Mouse (Mus musculus) CH12.LX (cell line): ENCODE measurements at regions not wholly inside any gene's neighbourhood (a gene's known extent, or its start where the extent isn't known, plus 50 kb on each side); places are given as distances from the start of the nearest gene placed in this dataset.

ENCODE experiments used
- DNase-seq: peaks from one replicate; pipeline ENCODE4 v3.0.0-alpha.2; 2013; ENCODE audit errors: extremely low read depth
- H3K27ac ChIP-seq: 2 replicates; pipeline ENCODE4 v1.5.1; 2012; ENCODE audit warnings: low read depth, mild to moderate bottlenecking, control low read depth, moderate library complexity; ENCODE audit not compliant: insufficient read depth
- H3K27me3 ChIP-seq: replicated peaks from 2 replicates; pipeline ENCODE3; 2012; ENCODE audit warnings: inconsistent platforms
- H3K36me3 ChIP-seq, 2 experiments: replicated peaks in 1 of 2; 2 replicates each; pipeline versions ENCODE3 to v1.6.1; 2012; ENCODE audit warnings: inconsistent platforms in 1 of 2, low read length in 1 of 2, mild to moderate bottlenecking in 1 of 2, mixed read lengths in 1 of 2, moderate library complexity in 1 of 2; ENCODE audit not compliant: control insufficient read depth in 1 of 2, insufficient read depth in 1 of 2
- H3K4me1 ChIP-seq, 2 experiments: 2 replicates each; pipeline ENCODE4 v1.6.1; 2012; ENCODE audit warnings: inconsistent platforms in 1 of 2, moderate library complexity in 1 of 2; ENCODE audit not compliant: insufficient read depth in 2 of 2, control insufficient read depth in 1 of 2
- H3K4me2 ChIP-seq: 2 replicates; pipeline ENCODE4 v1.6.1; 2012; ENCODE audit warnings: low read depth, mild to moderate bottlenecking, control low read depth; ENCODE audit not compliant: poor library complexity, insufficient read depth, severe bottlenecking
- H3K4me3 ChIP-seq, 3 experiments: fragments of 150-350 bp in 1 of 3; sonication (generic) in 1 of 3; replicated peaks in 1 of 3; 2 replicates each; pipeline versions ENCODE3 to v1.5.1; 2011 to 2012; ENCODE audit warnings: low read depth in 2 of 3, low read length in 2 of 3, mild to moderate bottlenecking in 2 of 3, moderate library complexity in 2 of 3, control low read depth in 1 of 3, improper control_type of control experiment in 1 of 3, inconsistent platforms in 1 of 3, mixed read lengths in 1 of 3; ENCODE audit not compliant: poor library complexity in 1 of 3
- H3K79me2 ChIP-seq: replicated peaks from 2 replicates; pipeline ENCODE4 v1.6.1; 2012; ENCODE audit warnings: mild to moderate bottlenecking, moderate library complexity; ENCODE audit not compliant: control insufficient read depth, poor library complexity, insufficient read depth, severe bottlenecking; ENCODE audit errors: extremely low read depth
- H3K9ac ChIP-seq: 2 replicates; pipeline ENCODE4 v1.6.1; 2012; ENCODE audit warnings: low read depth, mild to moderate bottlenecking, control low read depth, moderate library complexity; ENCODE audit not compliant: insufficient read depth
- H3K9me3 ChIP-seq: replicated peaks from 2 replicates; pipeline ENCODE3; 2012; ENCODE audit warnings: low read length, inconsistent platforms, mixed read lengths
- BHLHE40 ChIP-seq: IDR thresholded peaks from 2 replicates; pipeline ENCODE4 v1.6.1; 2011; ENCODE audit warnings: mild to moderate bottlenecking, low read depth, low read length, improper control_type of control experiment
- ELF1 ChIP-seq: IDR thresholded peaks from 2 replicates; pipeline ENCODE4 v1.6.1; 2014; ENCODE audit warnings: low read depth, mild to moderate bottlenecking, inconsistent platforms, low read length, improper control_type of control experiment
- EP300 ChIP-seq: IDR thresholded peaks from 2 replicates; pipeline ENCODE4 v1.6.1; 2011; ENCODE audit warnings: low read length, improper control_type of control experiment
- ETS1 ChIP-seq: conservative IDR thresholded peaks from 2 replicates; pipeline ENCODE4 v1.6.1; 2012; ENCODE audit warnings: low read depth, mild to moderate bottlenecking, inconsistent platforms, low read length, improper control_type of control experiment, moderate library complexity
- GABPA ChIP-seq: IDR thresholded peaks from 2 replicates; pipeline ENCODE4 v1.6.1; 2012; ENCODE audit warnings: low read depth, low read length, improper control_type of control experiment, inconsistent platforms; ENCODE audit not compliant: insufficient replicate concordance
- IRF4 ChIP-seq: IDR thresholded peaks from 2 replicates; pipeline ENCODE4 v1.6.1; 2014; ENCODE audit warnings: low read depth, mild to moderate bottlenecking, inconsistent platforms, low read length, improper control_type of control experiment
- JUN ChIP-seq: IDR thresholded peaks from 2 replicates; pipeline ENCODE4 v1.6.1; 2011; ENCODE audit warnings: low read depth, mild to moderate bottlenecking, low read length, improper control_type of control experiment, moderate library complexity; ENCODE audit not compliant: insufficient read depth
- MAX ChIP-seq: IDR thresholded peaks from 2 replicates; pipeline ENCODE4 v1.6.1; 2011; ENCODE audit warnings: low read length, improper control_type of control experiment
- MAZ ChIP-seq: IDR thresholded peaks from 2 replicates; pipeline ENCODE4 v1.6.1; 2012; ENCODE audit warnings: low read depth, mild to moderate bottlenecking, inconsistent platforms, low read length, improper control_type of control experiment, moderate library complexity
- MEF2A ChIP-seq: IDR thresholded peaks from 2 replicates; pipeline ENCODE4 v1.6.1; 2014; ENCODE audit warnings: low read depth, mild to moderate bottlenecking, inconsistent platforms, low read length, improper control_type of control experiment, borderline replicate concordance
- NRF1 ChIP-seq: IDR thresholded peaks from 2 replicates; pipeline ENCODE4 v1.6.1; 2014; ENCODE audit warnings: low read depth, mild to moderate bottlenecking, inconsistent platforms, low read length, improper control_type of control experiment, moderate library complexity
- PAX5 ChIP-seq: IDR thresholded peaks from 2 replicates; pipeline ENCODE4 v1.6.1; 2012; ENCODE audit warnings: low read length, inconsistent platforms, mixed read lengths
- POLR2A ChIP-seq: IDR thresholded peaks from 2 replicates; pipeline ENCODE4 v1.6.1; 2011; ENCODE audit warnings: low read depth, mild to moderate bottlenecking, improper control_type of control experiment, low read length
- POLR2AphosphoS2 ChIP-seq: IDR thresholded peaks from 2 replicates; pipeline ENCODE4 v1.6.1; 2011; ENCODE audit warnings: low read depth, low read length, improper control_type of control experiment
- RAD21 ChIP-seq: IDR thresholded peaks from 2 replicates; pipeline ENCODE4 v1.6.1; 2011; ENCODE audit warnings: low read depth, mild to moderate bottlenecking, low read length, improper control_type of control experiment, moderate library complexity
- RCOR1 ChIP-seq: conservative IDR thresholded peaks from 2 replicates; pipeline ENCODE4 v1.6.1; 2012; ENCODE audit warnings: low read depth, mild to moderate bottlenecking, inconsistent platforms, low read length, improper control_type of control experiment
- SMC3 ChIP-seq: IDR thresholded peaks from 2 replicates; pipeline ENCODE4 v1.6.1; 2011; ENCODE audit warnings: low read depth, low read length, improper control_type of control experiment
- TCF12 ChIP-seq: IDR thresholded peaks from 2 replicates; pipeline ENCODE4 v1.6.1; 2014; ENCODE audit warnings: low read depth, mild to moderate bottlenecking, inconsistent platforms, low read length, improper control_type of control experiment
- UBTF ChIP-seq: IDR thresholded peaks from 2 replicates; pipeline ENCODE4 v1.6.1; 2012; ENCODE audit warnings: low read depth, mild to moderate bottlenecking, inconsistent platforms, low read length, improper control_type of control experiment, moderate library complexity
- ZKSCAN1 ChIP-seq: IDR thresholded peaks from 2 replicates; pipeline ENCODE4 v1.6.1; 2012; ENCODE audit warnings: low read depth, inconsistent platforms, low read length, improper control_type of control experiment, borderline replicate concordance
- ZNF384 ChIP-seq: IDR thresholded peaks from 2 replicates; pipeline ENCODE4 v1.6.1; 2012; ENCODE audit warnings: low read depth, low read length, improper control_type of control experiment, inconsistent platforms
- dilution Hi-C: fragments of 300-500 bp; cut with MboI; formaldehyde crosslinking; loops from 2 replicates; pipeline ENCODE4 v1.14.3; 2020; ENCODE audit warnings: low sequenced_read_pairs; ENCODE audit not compliant: extremely low pct_unique_long_range_greater_than_20kb, extremely low pct_ligation_motif_present
- in situ Hi-C: fragments of 300-500 bp; cut with MboI; formaldehyde crosslinking; loops from 3 replicates; pipeline ENCODE4 v1.14.3; 2019; ENCODE audit warnings: low sequenced_read_pairs, low pct_ligation_motif_present, low pct_unique_long_range_greater_than_20kb, mixed read lengths

GRCm38 (mm10) chr10:19117071-19117605, 101.7 kb upstream of the Tnfaip3 start:
- Histone ChIP-seq H3K9me3 (no peaks in the 10 kb centered on the region), H3K4me2 (no peak overlapping the region), H3K27ac (no peak overlapping the region), H3K79me2 (no peaks in the 10 kb centered on the region), H3K27me3 (no peaks in the 10 kb centered on the region), H3K4me3 (no peak overlapping the region), H3K9ac (no peak overlapping the region), H3K36me3 (no peaks in the 10 kb centered on the region), H3K4me1 (peaks cover 14 to 56% of the 10 kb centered on the region in 2 experiments)
- TF ChIP-seq BHLHE40: peak; percentile 95
- no peak for TF ChIP-seq IRF4
- DNase-seq: no peak
- in situ Hi-C loops: no loop called here
- dilution Hi-C loops: no loop called here

- Histone ChIP-seq H3K4me1 (peaks cover 7 to 27% of the 10 kb centered on the region in 2 experiments), H3K27me3 (no peaks in the 10 kb centered on the region), H3K4me2 (no peak overlapping the region), H3K79me2 (no peaks in the 10 kb centered on the region), H3K9ac (no peak overlapping the region), H3K9me3 (peaks cover 4% of the 10 kb centered on the region), H3K27ac (no peak overlapping the region), H3K4me3 (no peak overlapping the region), H3K36me3 (no peaks in the 10 kb centered on the region)
- in situ Hi-C loops: no loop called here
- dilution Hi-C loops: no loop called here
- TF ChIP-seq RCOR1 (no peak), MAX (no peak), POLR2AphosphoS2 (no peak), SMC3 (no peak), GABPA (no peak), EP300 (no peak), ELF1 (no peak), MEF2A (no peak), IRF4 (no peak), ZKSCAN1 (no peak), ETS1 (no peak), PAX5 (no peak), MAZ (no peak), POLR2A (no peak), NRF1 (no peak), RAD21 (no peak), ZNF384 (no peak), JUN (no peak), TCF12 (no peak), UBTF (no peak)
- DNase-seq: no peak
Measured at GRCm38 (mm10) chr10:19112459-19112858, 97.0 kb upstream of the Tnfaip3 start.
